Mouse (Mus musculus) urinary bladder, postnatal 4 days (tissue): Measurements from ENCODE around the gene Chtop.

ENCODE experiments used
- DNase-seq, 2 experiments: peaks; one replicate each; pipeline ENCODE4 v3.0.0; 2021 to 2022; ENCODE audit warnings: low spot score in 2 of 2

The Chtop gene

GRCm38 (mm10) chr3:90512276-90512675 is 3.0 kb upstream of the Chtop start:
- DNase-seq: no peak

DNA sequence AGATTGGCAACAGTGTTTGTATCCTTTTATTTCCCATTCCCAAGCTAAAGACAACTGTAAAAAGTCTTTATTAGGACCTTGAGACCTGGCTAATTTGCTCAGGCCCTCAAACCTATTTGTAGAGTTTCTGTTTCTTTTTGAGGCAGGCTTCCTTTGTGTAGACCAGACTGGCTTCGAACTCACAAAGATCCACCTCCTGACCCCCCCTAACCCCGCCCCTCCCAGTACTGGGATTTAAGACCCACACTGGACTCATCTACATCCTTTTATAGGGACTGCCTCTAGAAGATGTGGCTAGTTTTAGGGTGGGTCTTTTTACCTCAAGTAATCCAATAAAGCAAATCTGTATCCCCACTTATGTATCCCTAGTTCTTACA is 437 bp upstream of the Chtop start:
- DNase-seq: no peak

- DNase-seq: no peak
These were observed 880 bp downstream of the Chtop start for GRCm38 (mm10) chr3:90508287-90508949.

DNA sequence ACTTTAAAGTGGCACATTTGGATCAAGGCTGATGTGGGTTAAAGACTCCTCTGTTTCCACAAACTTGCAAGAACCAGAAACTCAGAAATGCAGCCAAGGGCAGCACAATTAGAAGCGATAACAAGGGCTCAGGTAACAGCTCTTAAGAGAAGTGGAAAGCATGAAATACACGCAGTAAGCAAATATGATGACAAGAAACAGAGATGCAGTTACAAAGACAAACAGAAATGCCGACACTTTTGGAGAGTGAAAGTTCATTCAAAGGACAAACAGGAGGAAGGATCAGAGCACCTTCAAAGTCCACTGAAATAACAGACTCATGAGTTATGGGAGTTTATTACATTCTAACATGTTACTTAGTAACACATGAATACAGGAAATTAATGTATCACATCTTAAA is 2.9 kb downstream of the Chtop start:
- no peak for DNase-seq

- DNase-seq: no peak
These were observed 4.1 kb downstream of the Chtop start for GRCm38 (mm10) chr3:90505216-90505615.

DNA sequence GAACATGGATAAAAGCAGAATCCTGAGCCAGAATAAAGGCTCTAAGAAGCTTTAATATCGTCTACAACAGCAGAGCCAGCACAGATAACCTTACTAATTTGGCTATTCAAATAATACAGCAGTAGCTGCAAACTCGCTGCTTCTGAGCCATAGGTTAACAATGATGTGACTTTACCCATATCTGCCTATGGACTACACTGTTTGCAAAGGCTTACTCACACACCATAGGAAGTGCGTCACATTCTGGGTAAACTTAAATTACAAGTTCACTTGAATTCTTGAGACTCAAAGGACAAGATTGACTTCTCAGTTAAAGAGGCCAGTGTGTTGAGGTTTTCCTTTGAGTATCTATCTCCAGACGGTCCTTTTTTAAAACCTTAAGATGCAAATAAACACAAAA is 5.9 kb downstream of the Chtop start:
- DNase-seq: no peak

DNA sequence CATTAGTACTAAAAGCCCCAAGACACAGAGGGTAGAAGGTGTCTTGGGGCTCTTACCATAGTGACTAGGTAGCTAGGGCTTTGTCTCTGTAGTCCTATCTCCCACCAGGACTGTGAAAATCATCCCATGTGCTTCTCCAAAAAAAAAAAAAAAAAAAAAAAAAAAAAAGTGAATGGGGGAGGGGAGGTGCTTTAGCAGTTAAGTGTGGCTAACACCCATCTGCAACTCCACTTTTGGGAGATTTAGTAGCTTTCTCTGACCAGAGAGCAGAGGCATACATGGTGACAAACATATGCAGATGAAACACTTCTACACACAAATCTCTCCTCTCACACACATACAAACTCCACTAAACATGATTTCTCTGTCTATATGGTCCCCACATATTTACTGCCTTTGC is 11.7 kb downstream of the Chtop start:
- no peak for DNase-seq

DNA sequence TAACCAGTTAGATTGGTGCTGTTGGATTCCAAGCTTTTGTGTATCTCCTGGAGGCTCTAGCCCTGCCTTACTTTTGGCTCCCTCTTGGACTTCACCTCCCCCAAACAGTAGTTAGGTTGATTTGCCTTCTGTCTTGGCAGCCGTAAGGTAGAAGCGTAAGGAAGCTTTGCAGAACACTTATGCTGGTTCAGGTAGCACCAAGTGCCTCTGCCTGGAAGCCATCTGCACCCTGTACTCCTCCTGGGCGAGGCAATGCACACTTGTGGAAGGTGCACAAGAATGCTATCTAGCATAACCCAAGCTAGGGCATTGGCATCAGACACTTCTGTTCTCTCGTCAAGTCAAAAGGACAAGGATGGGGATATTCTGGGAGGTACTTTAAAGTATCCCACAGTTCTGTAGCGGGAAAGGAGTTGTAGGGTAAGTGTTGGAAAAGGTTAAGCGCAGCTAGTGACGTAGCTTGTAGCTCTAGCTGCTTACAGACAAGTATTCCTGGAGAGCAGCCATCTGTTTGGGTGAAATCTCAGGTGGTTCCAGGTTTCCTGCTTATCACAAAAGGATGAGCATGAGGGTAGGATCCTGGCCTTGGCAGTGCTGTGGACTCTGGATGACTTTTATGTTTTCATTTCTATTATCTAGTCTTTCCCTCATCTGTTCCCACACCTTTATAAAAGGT is 13.3 kb downstream of the Chtop start:
- DNase-seq: no peak

GRCm38 (mm10) chr3:90493831-90494540 is 15.3 kb downstream of the Chtop start:
- no peak for DNase-seq

GRCm38 (mm10) chr3:90491350-90491749 is 17.9 kb downstream of the Chtop start:
- DNase-seq: no peak

GRCm38 (mm10) chr3:90490696-90491256 is 18.5 kb downstream of the Chtop start, which contains the start of gene Snapin:
Gene Snapin, minus strand, starts transcription at chr3:90491033.
- DNase-seq: peak; percentile 95 to 96

DNA sequence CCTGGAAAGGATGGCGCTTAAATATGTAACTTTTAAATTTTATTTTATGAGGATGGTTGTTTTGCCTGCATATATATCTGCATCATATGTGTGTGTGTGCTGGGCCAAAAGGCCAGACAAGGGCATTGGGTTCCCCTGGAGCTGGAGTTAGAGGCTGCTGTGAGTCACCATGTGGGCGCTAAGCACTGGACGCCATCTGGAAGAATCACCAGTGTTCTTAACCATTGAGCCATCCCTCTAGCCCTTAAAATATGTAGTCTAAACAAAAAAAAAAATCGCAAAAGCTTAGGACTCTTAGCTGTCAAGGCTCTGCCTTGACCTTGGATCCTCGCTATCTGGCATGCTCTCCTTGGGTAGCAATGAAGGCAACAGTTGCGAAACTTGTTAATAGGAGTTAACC is 20.7 kb downstream of the Chtop start:
- no peak for DNase-seq

- no peak for DNase-seq
These were observed 22.3 kb downstream of the Chtop start for GRCm38 (mm10) chr3:90486998-90487397.

GRCm38 (mm10) chr3:90475831-90476611 is 33.3 kb downstream of the Chtop start, which contains the start of gene Ilf2:
Gene Ilf2, plus strand, starts transcription at chr3:90476126.
- DNase-seq: peak; percentile 94

DNA sequence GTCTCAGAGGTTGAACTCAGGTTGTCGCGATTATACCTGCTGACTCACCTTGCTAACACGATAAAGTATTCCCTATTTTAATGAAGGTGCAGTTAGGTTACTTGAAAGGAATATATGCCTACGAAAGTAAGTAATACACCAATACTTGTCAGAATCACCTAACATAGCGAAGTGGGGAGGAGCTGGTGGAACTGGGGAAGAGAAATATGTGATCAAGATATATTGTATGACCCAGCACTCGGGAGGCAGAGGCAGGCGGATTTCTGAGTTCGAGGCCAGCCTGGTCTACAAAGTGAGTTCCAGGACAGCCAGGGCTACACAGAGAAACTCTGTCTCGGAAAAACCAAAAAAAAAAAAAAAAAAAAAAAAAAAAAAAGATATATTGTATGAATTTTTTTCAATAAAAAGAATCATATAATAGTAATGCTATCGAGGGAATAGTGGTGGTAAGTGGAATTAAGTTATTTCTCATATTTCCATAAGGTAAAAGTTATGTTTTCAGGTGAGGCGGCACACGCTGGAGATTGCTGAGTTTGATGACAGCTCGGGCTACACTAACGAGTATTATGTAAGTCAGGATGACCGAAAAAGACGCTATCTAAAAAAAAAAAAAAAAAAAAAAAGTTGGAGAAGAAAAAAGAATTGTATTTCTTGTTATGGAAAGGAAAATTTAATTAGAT is 34.0 kb downstream of the Chtop start:
- DNase-seq: no peak

- DNase-seq: no peak
These were observed 37.1 kb downstream of the Chtop start for GRCm38 (mm10) chr3:90472213-90472612.

- no peak for DNase-seq
These were observed 41.5 kb downstream of the Chtop start for GRCm38 (mm10) chr3:90467618-90468300.

DNA sequence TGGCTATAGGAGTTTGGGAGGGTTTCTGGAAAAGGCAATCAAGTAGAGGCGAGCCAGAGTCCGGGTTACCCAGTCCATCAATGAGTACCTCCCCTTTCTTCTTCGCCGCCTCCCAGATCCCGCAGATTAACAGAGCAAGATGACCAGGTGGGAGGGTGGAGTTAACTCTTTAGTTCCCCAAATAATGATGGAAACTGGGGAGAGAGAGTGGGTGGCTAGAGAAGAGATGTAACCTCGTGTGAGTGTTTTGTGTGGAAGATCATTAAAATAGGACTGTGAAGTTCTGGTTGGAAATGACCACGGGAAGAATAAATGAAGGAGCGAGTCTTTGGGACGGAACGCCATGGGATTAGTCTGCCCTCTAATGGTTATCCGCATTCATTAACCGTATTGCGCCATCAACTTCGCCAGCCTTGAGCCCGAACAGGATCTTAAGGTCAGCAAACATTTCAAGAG is 43.0 kb downstream of the Chtop start:
- DNase-seq: peak in 1 of 2 experiments; percentile 44

GRCm38 (mm10) chr3:90465686-90466310 is 43.5 kb downstream of the Chtop start, which contains the start of gene Npr1:
Gene Npr1, minus strand, starts transcription at chr3:90465866.
- DNase-seq: peak; percentile 54 to 64
